Mouse (Mus musculus) retina, adult 2 months (tissue): ENCODE data around the gene Kif26a.

ENCODE experiments used
- DNase-seq: peaks from one replicate; pipeline ENCODE4 v3.0.0-alpha.2; 2012; ENCODE audit warnings: low read depth, low spot score

Kif26a gene

DNA sequence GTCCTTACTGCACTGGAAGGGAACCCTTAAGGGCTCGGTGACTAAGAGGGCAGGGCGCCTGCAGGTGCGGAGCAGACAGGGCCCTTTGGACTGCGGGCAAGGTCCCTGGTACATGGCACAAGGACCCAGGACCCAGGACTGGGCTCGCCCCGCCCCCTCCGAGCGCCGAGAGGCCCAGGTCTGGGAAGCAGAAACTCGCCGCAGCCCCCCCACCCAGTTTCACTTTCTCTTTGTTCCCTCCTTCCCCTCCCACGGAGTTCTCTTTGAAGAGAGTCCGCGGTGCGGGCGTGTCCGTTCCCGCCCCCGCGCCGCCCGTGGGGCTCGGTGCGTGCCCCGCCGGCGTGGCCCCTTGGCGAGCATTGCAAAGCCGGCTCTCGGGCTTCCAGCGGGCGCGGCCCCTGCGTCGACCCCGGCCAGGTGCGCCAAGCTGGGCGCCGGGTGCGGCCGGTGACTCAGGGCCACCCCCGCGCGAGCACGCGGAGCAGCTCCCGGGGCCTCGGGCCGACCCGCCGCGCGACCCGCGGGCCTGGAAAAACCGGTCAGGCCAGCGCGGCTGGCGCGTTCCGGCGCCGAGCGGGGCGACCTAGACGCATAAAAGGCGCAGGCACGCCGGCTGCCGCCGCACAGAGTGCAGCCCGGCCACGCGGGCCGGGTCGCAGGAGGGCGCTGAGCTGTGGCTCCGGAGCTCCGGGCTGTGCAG is 15.7 kb upstream of the Kif26a start:
- DNase-seq = no peak

DNA sequence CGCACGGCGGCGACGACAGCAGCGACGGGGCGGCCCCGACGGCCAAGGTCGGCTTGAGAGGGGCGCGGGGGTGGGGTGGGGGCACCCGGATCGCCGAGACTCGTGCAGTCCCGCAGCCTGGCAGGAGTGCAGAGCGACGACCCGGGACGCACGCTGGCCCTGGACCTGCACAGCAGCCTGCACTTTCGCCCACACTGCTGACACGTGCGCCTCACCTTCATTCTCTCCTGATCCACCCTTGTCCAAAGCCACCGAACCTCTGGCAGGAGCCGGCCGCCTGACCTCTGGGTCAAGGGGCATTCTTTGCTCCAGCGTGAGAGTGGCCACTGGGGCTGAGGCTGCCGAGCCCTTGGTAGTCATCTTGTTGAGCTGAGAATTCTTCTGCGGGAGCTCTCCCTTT is 15.1 kb upstream of the Kif26a start:
- no peak for DNase-seq

DNA sequence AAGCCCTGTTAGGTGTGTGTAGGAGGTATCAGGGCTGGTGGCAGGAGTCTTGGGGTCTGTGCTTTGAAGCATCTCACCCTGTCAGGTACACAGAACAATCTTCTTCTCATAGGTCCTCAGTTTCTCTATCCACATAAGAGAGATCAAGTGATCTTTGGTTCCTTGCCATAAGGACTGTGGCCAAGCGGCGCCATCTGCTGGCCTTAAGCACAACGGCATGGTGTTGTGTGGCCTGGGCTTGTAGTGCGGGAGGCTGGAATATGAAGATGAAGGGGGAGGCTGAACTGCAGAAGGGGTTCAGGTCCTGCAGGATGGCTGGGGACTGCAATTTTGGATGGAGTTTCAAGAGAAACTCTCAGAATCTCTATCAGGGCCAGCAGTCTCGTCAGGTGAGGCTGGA is 5.8 kb upstream of the Kif26a start:
- no peak for DNase-seq

DNA sequence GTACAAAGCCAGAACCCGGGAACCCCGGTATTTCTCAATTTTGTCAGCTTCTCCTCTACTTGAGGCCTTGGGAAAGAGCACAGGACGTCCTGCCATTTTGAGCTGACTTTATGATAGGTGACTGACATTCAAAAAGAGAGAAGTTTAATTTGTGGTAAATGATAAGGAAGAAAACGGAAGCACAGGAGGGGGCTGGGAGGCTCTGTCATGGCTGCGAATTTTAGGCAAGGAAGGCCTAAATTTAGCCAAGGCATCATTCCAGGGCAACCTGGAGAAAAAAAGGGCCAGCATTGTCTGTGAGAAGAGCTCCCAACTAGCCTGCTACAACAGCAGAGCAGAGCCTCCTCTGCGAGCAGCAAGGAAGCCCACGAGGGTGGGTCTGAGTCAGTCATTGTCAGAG is 5.3 kb upstream of the Kif26a start:
- DNase-seq = no peak

DNA sequence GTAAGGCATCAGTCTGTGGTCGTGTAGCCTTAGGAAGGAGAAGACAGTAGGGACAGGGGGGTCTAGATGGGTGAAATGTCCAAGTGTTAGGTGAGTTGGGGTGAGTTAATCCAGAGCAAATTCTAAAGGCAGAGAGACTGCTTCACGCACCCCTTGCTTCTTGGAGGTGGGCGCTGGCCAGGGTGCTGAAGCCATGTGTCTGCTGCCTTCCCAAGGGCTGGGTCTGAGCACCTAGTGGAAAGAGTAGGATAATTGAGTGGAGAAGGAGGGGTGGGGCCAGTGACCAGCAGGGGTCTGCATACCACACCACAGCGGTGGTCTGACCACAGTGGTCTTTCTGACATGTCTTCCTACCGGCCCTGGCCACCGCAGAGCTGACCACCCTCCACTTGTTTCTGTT is 4.7 kb upstream of the Kif26a start:
- DNase-seq = no peak

DNA sequence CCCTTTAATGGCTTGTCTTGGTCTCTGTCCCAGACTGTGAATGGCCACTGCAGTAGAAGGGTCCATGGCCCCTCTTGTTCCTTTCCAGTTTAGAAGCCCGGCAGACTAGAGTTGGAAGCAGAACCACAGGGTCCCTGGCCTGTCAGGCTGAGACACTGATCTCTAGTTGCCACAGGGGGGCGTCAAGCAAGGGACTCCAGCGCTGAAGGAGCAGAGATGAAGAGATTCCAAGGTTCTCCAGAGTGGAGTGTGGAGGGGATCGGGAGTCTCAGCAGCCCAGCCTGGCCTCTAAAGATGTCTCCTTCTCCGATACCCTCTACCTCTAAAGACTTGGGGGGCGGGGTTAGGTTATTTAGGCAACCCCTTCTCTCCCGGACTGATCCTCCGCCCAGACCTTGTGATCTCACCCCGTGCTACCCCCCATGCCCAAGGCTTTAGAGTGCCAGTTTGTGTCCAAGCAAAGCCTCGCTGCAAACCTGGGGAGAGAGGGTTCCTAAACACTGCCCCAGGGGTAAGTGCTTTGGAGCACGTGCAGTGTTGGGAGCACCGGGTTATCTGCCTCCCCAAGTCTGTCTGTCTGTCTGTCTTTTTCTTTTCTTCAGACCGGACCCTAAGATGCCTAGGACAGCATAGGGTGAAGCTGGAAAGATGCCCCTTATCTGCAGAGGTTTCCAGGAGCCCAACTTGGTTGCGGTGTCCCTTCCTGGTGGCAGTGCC is 2.7 kb upstream of the Kif26a start:
- no peak for DNase-seq

DNA sequence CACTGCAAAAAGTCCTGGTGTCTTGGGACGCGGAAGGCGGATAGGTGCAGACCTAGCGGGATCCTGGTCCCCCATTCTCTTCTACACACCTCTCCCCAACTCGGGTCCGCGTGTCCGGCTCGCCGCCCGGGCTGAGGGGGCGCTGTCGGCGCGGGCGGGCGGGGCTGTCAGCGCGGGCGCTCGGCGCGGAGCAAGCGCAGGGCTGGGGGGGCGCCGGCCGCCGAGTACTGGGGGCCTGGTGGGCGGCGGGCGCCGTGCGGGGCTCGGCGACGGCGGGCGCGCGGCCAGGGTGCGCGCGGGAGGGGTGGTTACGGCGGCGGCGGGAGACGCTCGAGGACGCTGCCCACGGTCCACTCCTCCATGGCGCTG is 2.2 kb upstream of the Kif26a start:
- no peak for DNase-seq

DNA sequence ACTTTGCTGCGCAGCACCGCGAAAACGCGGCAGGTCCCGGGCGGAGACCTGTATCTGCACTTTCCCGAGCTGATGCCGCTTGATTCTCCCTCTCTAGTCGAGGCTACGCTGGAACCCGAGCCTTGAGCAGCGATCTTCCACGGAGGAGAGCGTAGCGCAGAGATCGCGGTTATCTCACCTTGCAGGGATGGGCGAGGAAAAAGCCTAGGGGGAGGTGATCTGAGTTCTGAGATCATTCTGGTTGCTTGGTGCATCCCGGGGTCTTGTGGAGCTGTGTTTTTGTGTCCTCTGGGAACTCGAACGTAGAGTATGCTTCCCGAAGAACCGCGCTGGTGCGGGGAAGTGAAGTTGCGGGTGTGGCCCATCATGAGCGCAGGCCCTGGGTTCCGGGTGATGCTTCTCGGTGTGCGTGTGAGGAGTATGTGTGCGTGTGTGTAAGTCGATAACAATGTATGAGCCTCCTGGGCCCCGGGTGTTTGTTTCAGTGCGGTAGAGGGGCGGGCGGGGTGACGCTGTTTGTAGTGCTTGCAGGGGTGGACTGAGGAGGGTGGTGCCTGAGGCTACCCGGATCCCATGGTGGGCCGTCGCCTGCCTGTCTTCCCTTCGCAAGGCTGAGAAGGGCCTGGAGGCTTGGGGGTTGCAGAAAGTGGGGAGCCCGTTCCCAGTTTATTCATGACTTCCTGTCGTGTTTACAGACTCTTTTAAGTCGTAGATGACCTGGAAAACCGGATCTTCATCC is 1.5 kb upstream of the Kif26a start:
- DNase-seq = no peak

DNA sequence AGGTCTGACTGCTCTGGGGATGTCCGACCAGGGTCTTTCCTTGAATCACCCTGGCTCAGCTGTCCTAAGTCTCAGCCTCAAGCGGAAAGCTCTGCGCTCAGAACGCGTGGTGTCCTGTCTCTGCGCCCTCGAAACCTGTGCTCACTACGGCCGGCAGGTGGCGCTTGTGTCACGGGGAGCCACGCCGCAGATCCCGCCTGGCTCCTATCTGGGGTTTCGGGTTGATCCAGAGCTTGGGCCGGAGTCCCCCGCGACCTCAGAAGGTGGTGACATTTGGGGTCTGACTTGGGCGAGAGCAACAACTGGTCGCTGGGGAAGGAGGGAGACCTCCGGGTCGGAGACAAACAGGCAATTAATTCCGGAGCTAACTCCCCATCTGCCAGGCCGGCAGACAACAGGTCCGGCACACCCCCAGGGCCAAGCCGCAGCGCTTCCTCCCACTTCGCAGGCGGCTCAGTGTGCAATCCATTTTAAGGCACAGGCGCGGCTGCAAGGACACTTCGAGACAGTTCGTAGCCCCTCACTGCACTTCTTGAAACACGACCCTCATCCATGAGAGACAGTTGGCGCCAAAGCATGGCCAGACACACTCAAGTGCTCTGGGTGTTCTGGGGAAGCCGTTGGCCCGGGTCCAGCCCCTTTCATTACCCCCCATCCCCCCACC is 665 bp upstream of the Kif26a start:
- DNase-seq = peak; percentile 60

DNA sequence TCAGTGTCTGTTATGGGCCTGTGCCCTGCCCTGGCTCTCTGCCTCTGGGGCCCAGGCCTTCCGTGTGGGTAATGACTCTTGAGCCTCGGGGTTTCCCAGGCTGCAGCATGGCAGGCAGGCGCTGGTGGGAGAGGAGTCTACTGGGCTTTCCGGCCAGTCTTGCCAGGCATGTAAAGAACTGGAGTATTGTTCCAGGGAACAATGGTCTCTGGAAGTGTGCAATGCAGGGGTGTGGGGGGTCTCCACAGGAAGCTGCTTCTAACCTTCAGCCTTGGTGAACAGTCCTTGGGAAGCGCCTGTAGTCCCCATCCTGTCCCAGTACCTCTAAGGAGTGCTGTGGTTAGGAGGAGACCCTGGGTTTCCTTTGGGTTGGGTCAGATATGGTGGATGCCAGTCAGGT is 1.4 kb downstream of the Kif26a start:
- no peak for DNase-seq

DNA sequence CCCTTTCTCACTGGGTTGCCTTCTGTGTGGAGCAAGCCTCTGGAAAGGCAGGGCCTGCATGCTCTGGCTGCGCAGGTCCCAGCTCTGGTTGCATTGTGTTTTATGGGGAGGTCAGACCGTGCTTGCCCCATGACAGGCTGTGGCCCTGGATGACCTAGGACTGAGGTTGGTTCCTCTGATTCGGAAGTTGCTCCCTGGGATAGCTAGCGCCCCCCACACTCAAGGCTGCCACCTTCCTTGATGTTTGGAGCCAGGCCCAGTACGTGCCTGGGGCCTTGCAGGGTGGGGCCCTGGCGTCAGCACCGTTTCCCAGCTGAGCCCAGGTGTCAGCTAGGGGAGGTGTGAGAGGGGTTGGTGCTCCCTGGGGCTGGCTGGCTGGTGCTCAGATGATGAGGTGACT is 4.0 kb downstream of the Kif26a start:
- no peak for DNase-seq

DNA sequence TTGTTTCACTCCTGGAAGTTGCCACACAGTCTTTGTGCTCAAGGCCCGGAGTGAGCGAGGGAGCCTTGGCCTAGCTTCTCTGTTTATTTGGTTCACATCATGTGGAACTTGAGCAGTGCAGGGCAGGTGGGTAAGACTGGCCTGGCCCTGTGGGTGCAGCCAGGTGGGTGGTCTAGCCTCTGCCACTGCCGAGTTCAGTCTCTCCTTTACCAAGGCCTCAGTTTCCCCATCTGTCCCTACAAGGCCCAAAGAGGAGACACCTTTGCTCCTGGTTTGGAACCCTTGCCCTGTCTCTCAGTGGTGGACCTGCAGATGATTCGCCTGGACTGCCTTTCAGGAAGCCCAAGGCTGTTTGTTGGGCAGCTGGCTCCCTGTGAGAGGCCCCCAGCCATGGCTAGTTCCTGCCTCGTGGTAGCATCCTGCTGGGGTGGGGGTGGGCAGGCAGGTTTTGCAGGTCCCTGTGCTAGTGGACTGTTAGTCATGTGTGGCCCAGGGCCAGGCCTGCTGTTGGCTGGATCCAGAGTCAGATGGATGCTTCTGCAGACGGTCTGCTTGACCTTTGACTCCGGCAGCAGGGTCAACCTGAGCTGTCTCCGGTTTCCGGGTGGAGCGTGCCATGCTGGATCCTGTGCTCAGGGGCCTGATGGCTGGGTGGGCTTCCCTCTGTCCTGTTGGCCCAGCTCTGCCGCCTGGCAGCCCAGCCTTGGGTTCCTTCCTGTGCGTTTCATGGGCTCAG is 5.4 kb downstream of the Kif26a start:
- DNase-seq = no peak

DNA sequence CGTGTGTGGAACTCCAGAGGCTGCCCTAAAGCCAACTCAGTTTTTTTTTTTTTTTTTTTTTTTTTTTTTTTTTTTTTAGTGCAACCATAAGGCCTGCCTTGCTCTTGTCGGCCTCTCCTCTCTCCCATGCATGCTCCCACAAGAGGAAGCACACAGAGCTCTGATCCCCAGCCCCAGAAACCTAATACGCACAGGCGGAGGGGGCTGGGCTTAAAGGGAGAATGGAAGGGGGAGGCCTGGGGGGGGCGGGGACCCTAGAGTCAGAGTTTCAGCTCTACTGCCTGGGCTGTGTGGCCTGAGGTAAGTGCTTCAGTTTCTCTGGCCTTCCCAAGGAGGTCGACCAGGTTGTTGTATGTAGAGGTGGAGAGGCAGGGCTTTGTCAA is 6.0 kb downstream of the Kif26a start:
- DNase-seq = no peak

DNA sequence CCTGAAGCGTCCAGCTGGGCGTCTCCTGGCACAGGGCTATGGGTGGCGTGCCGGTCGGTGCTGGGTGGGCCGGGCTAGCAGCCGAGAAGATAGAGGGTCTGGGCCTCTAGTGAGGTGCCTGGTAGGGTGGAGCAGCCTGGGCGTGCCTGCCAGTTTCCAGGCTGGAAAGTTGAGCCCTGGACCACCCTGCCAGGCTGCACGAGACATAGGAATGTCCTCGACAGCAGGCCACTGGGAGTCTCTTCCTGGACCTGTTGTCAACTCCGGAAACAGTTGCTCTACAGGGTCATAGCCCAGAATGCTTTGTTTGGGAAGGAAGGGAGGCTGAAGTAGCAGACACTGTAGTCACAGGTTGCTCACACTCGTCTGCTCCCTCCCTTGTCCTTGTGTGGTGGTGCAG is 7.6 kb downstream of the Kif26a start:
- no peak for DNase-seq

DNA sequence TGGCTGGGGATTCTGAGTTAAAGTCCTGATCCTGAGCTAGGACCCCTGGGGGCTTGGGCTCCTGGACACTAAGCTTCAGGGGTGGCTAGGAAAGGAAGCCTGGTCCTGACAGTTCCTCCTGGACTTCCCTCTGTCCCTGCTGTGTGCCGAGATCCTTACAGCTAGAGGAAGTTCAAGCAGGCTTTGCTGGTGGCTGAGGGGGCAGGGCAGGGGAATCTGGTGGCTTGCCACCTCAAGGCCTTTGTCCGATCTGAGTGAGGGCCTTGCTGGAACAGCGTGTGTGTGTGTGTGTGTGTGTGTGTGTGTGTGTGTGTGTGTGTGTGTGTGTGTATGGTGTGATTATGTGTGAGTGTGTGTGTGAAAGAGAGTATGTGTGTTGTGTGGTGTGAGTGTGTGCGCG is 8.5 kb downstream of the Kif26a start:
- no peak for DNase-seq

DNA sequence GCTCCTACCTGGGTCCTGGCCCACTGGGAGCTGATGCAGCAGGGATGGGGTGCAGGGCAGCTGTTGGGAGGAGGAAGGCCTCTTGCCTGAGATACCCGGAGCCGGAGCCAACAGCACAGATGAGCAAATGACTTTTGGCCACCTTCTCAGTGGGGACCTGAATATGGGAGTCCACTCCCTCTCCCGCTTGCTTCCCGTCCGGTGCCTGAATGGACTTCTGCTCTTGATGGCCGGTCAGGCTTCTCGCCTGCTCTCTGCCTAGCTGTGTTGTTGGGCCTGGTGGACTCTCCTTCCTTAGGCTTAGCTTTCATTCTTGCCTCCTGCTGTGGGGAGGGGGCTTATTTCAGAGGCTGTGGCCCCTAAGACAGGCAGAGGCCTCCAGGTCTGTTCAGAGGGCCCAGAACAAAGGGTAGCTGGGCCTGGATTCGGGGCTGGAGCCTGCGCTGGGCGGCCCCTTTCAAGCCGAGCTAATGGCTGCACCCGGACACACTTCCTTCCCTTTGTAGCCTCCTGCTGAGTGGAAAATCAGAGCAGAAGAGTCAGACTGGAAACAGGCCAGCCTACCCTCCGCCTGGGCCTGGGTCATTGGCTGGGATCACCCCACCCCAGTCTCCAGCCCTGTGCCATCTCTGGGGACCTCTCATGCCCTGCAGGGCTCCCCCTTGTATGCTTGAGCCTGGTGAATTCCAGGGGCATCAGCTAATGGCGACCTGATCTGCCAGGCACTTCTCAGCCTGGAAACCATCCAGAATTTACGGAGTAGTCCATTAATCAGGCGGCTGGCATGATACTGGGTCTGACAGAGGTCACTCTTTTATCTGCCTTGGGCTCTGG is 9.4 kb downstream of the Kif26a start:
- DNase-seq = no peak

DNA sequence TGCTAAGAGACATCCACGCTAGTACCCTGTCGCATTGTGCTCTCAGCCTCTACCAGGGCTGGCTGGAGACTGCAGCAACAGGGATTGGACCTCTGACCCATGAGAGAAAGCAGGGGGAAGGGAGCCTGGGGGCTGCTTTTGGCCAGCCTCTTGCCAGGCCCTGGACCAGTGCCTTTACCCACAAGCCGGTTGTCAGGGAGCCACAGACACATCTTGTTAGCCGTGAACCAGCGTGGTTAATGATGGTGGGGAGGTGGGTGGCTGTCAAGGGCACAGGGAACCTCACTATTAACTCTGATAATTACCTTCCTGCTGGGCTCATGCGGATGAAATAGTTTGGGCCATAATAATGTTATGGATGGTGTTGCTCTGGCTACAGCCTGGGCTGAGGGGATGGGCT is 10.8 kb downstream of the Kif26a start:
- no peak for DNase-seq

DNA sequence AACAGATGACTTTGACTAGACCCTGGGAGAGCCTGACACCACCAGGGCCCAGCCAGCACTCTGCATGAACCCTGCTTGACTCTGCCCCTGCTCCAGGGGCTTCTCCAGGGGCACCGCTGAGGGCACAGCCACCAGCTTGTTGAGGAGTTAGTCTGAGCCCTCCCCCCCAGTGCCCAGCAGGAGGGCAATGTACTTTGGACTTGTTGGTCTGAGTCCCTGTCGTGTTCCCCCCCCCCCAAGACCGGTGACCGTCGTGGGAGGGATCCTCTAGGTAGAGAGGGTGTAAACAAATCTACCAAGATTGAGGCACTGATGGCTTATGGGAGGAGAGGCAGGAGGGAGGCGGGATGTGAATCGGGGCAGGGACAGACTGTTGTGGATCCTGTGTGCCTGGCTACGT is 12.2 kb downstream of the Kif26a start:
- DNase-seq = no peak

DNA sequence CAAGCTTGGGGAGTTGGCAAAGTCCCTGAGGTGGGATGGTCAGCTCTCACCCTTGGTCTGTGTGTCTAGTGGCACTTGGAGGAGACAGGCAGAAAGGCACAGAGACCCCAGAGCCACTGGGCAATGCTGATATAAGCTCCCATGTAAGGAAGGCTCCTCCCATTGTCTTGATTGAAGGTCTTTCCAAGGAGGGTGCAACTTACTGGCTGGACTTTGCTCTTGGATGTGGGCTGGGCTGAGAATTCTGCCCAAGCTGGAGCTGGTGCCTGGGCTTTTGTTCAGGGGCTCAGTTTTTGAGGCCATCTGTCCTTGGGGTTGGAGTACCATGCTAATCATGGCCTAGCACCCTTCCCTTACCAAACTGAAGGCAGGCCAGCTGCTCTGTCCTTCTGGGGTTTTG is 12.8 kb downstream of the Kif26a start:
- no peak for DNase-seq

DNA sequence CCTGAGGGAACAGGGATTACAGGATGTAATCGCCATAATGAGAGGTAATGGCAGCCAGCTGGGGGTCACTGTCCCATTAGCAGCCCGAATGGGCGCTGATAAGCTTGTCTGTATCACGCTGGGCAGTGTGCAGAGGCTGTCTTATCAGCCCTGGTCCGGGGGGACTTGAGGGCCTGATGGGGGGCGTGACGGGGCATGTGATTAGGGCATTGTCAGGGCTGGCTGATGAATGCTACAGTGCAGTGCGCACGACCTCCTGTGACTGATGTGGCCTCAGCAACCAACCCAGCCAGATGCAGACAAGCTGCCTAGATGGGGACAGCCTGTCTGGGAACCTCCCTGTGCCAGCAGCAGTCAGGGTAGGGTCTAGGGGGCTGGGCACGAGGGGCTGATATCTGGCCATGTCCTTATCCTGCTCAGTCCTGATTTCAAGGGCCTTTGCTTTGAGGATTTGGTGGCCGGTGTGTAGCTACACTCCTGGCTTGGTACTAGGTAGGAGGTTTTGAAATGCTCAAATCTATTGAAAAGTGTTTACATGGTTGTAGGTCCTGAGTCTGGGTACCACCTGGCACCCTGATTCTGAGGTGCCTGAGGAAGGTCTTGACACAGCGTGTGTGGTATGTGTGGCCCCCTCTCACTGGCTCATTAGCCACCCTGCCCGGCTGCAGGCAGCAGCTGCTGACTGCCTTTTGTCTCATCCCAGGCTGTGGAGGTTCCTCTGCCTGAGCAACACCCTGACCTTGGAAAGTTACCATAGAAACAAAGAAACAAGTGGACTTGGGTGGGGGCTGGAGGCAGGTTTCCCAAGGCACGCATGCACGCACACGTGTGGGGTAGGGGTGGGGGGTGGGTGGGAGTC is 18.2 kb downstream of the Kif26a start:
- DNase-seq = no peak
